Mouse (Mus musculus) kidney, embryonic 14.5 days (tissue): ENCODE measurements at regions not wholly inside any gene's neighbourhood (a gene's known extent, or its start where the extent isn't known, plus 50 kb on each side); places are given as distances from the start of the nearest gene placed in this dataset.

Experiments used
- ATAC-seq: fragments of 200-750 bp; cut with Nextera tagmentation; 2 replicates; pipeline ENCODE4 v1.8.0; 2017; ENCODE audit warnings: moderate number of reproducible peaks, mild to moderate bottlenecking, moderate TSS enrichment, moderate library complexity; ENCODE audit not compliant: low FRiP score, low TSS enrichment
- H3K27ac ChIP-seq: fragments of 300-500 bp; sonication (generic); 2 replicates; pipeline ENCODE4 v1.5.1; 2014; ENCODE audit warnings: low read depth, mild to moderate bottlenecking, low read length, moderate library complexity, mixed read lengths
- H3K27me3 ChIP-seq: fragments of 300-500 bp; sonication (generic); 2 replicates; pipeline ENCODE4 v1.6.1; 2014; ENCODE audit warnings: mild to moderate bottlenecking, low read length; ENCODE audit not compliant: control insufficient read depth, insufficient read depth
- H3K36me3 ChIP-seq: fragments of 300-500 bp; sonication (generic); 2 replicates; pipeline ENCODE4 v1.6.1; 2014; ENCODE audit warnings: low read length, mixed read lengths; ENCODE audit not compliant: control insufficient read depth, insufficient read depth
- H3K4me1 ChIP-seq: fragments of 300-500 bp; sonication (generic); 2 replicates; pipeline ENCODE4 v1.6.1; 2014; ENCODE audit warnings: low read length, mixed read lengths; ENCODE audit not compliant: control insufficient read depth, insufficient read depth
- H3K4me2 ChIP-seq: fragments of 300-500 bp; sonication (generic); replicated peaks from 2 replicates; pipeline ENCODE4 v1.6.1; 2014; ENCODE audit warnings: low read depth, mild to moderate bottlenecking, low read length
- H3K4me3 ChIP-seq: fragments of 300-500 bp; sonication (generic); 2 replicates; pipeline ENCODE4 v1.5.1; 2014; ENCODE audit warnings: mild to moderate bottlenecking, low read length
- H3K9ac ChIP-seq: fragments of 300-500 bp; sonication (generic); 2 replicates; pipeline ENCODE4 v1.6.1; 2014; ENCODE audit warnings: low read depth, mild to moderate bottlenecking, low read length, moderate library complexity
- H3K9me3 ChIP-seq: fragments of 300-500 bp; sonication (generic); 2 replicates; pipeline ENCODE4 v1.6.1; 2016; ENCODE audit warnings: low read length; ENCODE audit not compliant: control insufficient read depth
- WGBS: fragments of 180-500 bp; shearing (Covaris S2); extraction: QIAGEN DNeasy Blood & Tissue Kit; methylation state at CpG from one replicate; pipeline ENCODE4 v1.1.7; 2014; 5-methylcytosine and 5-hydroxymethylcytosine counted together

DNA sequence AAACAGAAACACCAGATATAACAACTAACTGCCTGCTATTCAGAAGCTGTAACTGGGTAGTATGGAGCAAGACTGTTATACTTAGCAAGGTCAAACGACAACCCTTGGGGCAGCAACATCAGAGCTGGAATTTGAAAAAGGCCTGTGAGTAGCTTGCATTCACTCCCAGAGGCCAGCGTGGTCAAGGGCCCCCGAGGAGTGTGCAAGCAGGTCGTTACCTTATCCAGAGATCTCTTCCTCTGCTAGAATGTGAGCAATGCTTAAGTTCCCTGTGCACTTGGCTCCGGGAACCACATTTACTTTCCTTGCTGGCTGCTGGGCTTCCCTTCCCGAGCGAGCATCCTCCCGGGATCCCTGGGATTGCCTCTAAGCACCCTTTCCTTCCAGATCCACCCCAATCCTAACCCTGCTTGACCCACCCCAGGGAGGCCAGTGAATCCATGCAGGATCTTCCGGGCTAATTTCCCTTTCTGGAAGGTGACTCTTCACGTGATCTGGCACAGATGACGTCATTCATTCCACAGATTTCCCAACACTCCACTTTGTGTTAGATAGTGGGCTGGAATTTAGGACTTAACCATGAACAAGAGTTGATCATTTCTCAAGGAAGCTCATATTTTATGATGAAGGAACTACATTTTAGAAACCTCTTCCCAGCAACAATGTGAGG lies 112.3 kb upstream of the Tsc22d1 start:
- no peak overlapping the region for H3K9ac ChIP-seq
- H3K27me3 ChIP-seq, result no peaks in the 10 kb centered on the region
- no peak overlapping the region for H3K4me3 ChIP-seq
- no peaks in the 10 kb centered on the region for H3K36me3 ChIP-seq
- no peaks in the 10 kb centered on the region for H3K4me1 ChIP-seq
- 69% methylated on average over 11 of the region's 11 CpGs for WGBS
- H3K9me3 ChIP-seq, result no peaks in the 10 kb centered on the region
- ATAC-seq, result no peak
- no peak overlapping the region for H3K27ac ChIP-seq
- no peak overlapping the region for H3K4me2 ChIP-seq

DNA sequence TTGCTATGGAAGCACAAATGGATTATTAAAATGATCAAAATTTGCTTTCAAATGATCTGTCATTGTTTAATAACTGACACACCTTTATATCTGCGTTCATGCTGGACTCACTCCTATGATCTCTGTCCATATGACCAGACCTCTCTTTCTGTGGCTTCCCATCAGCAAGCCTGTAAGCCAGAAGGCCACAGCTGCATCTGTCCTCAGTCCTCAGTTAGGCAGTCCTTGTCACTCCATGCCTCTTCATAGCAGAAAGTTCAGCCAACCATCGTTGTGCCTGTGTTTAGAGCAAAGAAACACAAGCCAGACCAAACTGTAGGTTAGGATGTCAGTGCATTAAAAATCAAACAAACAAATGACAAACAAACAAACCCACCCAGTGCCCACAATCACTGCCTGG lies 107.2 kb upstream of the Tsc22d1 start:
- H3K9me3 ChIP-seq, result no peaks in the 10 kb centered on the region
- H3K4me2 ChIP-seq, result no peak overlapping the region
- ATAC-seq, result no peak

DNA sequence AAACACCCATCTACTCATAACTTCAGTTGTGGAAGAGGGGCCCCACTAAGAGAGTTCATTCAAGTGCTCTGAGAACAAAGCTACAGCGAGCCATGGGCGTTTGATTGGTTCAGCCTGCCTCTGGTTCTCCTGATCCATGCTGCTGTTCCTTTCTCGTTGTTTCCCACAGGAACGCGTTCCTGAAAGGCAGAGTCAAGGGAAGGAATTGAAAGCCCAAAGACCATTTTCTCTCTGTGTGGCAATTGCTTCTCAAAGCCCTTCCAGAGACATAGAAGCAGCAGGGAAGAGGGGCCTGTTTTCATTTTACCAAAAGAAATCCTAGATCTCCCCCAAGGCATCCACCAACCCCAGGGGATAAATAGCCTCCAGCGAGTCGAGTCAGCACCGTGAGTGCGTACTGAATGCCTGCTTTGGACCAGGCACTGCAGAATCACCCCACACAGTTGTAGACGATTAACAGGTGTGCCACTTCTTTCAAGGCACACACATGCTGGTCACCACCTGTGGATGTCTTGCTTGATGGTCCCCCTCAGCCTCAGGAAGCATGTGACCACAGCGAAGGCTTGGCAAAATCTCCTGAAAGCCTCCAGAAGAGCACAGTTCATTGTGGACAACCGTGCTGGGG lies 106.5 kb upstream of the Tsc22d1 start:
- no peak for ATAC-seq
- Histone ChIP-seq H3K27ac (no peak overlapping the region), H3K27me3 (no peaks in the 10 kb centered on the region), H3K9me3 (no peaks in the 10 kb centered on the region), H3K9ac (no peak overlapping the region), H3K4me1 (peaks cover 4% of the 10 kb centered on the region; the same call in 1 of the 2 replicates), H3K4me3 (peak overlapping the region; percentile 3; the same call in 1 of the 2 replicates), H3K36me3 (no peaks in the 10 kb centered on the region), H3K4me2 (peak overlapping the region; percentile 25)
- WGBS, result 34% methylated on average over 12 of the region's 12 CpGs

More for the DNA sequence above, 107.2 kb upstream of the Tsc22d1 start:
- no peaks in the 10 kb centered on the region for H3K27me3 ChIP-seq
- peaks cover 4% of the 10 kb centered on the region; the same call in 1 of the 2 replicates for H3K4me1 ChIP-seq
- 73% methylated on average over 2 of the region's 2 CpGs for WGBS
- H3K4me3 ChIP-seq, result no peak overlapping the region
- H3K27ac ChIP-seq, result no peak overlapping the region
- no peak overlapping the region for H3K9ac ChIP-seq
- no peaks in the 10 kb centered on the region for H3K36me3 ChIP-seq

DNA sequence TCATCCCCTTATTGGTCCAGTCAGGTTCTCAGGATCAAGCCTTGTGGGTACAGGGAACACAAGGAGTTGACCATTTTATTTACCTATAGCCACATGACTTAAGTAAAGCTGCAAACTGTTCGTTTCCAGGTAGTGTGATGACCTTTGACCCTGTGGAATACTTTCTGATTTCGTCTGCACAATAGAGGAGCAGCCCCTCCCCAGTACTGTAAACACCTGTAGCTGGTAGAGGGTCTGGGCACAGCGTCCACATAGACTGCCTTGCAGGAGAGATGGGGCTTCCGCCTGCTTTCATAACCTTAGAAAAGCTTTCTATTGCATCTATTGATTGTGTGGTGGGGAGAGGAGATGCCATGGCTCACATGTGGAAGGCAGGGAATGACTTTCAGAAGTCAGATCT lies 105.2 kb upstream of the Tsc22d1 start:
- no peak overlapping the region for H3K9ac ChIP-seq
- no peaks in the 10 kb centered on the region for H3K36me3 ChIP-seq
- H3K27me3 ChIP-seq, result no peaks in the 10 kb centered on the region
- 71% methylated on average over 4 of the region's 4 CpGs for WGBS
- no peaks in the 10 kb centered on the region for H3K9me3 ChIP-seq
- peaks cover 4% of the 10 kb centered on the region; the same call in 1 of the 2 replicates for H3K4me1 ChIP-seq
- H3K4me2 ChIP-seq, result no peak overlapping the region
- H3K27ac ChIP-seq, result no peak overlapping the region
- no peak overlapping the region for H3K4me3 ChIP-seq
- ATAC-seq, result no peak

DNA sequence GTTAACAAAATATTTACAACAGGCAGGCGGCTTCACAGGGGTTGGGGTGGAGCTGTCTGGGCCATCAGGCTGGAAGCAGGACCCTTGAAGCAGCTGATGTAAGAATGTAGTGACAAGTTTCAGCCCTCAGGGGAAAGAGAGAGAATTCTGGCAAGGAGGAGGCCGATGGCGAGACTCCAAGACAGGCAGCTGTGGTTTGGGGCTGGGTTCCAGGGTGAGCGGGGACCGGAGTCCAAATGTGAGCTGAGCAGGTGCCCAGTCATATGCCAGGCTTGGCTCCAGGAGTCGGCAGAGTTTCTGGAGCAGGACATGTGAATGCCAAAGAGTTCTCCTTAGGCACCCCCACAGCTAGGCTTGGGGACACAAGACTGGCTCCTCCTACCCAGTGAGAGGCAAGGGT lies 104.5 kb upstream of the Tsc22d1 start:
- Histone ChIP-seq H3K4me3 (no peak overlapping the region), H3K9ac (no peak overlapping the region), H3K4me2 (no peak overlapping the region), H3K27me3 (no peaks in the 10 kb centered on the region), H3K27ac (no peak overlapping the region), H3K36me3 (no peaks in the 10 kb centered on the region), H3K4me1 (peaks cover 4% of the 10 kb centered on the region; the same call in 1 of the 2 replicates), H3K9me3 (no peaks in the 10 kb centered on the region)
- 81% methylated on average over 6 of the region's 6 CpGs for WGBS
- no peak for ATAC-seq

DNA sequence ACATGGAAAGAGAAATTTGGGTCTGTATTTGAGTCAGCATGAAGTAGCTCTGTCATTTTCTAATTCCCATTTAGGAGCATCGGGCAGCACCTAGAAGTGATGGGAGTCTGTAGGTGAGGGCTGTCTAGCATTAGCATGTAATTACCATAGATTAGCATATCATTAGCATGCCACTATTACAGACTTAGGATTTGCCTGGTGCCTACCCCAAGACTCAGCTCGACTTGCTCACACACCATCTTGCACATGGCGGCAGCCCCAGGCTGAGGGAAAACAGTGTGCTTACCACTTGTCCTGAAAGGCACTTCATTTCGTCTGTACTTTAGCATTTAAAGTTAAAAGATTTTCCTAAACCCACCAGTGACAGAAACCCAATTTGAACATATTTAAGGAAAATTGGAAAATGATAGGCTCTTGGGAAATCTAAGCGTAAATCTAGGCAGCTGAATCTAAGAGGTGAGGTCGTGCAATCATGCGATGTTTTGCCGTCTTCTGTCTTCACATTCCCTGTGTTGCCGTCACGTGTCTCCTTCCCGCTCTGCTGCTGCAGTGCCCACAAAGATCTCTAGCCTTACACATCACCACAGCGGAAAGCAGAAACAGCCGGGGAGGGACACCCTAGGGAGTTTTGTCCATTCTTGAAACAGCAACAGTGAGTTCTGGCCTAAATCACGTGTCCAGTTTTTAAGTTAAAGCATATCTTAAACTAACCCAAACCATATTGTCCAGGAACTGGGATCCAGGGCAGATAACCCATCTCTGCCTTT lies 101.2 kb upstream of the Tsc22d1 start:
- 77% methylated on average over 14 of the region's 14 CpGs for WGBS
- Histone ChIP-seq H3K9me3 (peaks cover 7% of the 10 kb centered on the region; the same call in 1 of the 2 replicates), H3K27me3 (no peaks in the 10 kb centered on the region), H3K4me2 (no peak overlapping the region), H3K4me3 (no peak overlapping the region), H3K36me3 (no peaks in the 10 kb centered on the region), H3K27ac (no peak overlapping the region), H3K9ac (no peak overlapping the region), H3K4me1 (peaks cover 1% of the 10 kb centered on the region; the same call in 1 of the 2 replicates)
- no peak for ATAC-seq

DNA sequence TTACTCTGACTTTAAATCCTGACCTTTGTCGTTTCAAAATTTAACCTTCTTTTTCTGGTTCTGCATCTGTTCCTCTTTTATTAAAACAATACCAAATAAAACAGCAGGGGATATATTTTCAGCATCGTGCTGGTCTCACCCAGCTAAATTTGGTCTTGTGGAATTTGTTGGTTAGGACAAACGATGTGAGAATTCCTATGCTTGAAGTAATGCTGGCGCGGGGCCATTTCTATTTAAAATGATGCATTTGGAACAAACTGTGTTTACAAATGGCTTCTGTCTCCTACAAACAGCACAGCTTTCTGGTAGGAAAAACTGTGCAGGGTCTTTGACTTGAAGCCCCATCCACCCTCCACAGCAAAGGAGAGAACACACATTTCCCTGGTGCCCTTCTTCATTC lies 96.3 kb upstream of the Tsc22d1 start:
- no peak overlapping the region for H3K9ac ChIP-seq
- H3K27ac ChIP-seq, result no peak overlapping the region
- no peaks in the 10 kb centered on the region for H3K4me1 ChIP-seq
- 82% methylated on average over 5 of the region's 5 CpGs for WGBS
- H3K4me3 ChIP-seq, result no peak overlapping the region
- no peaks in the 10 kb centered on the region for H3K36me3 ChIP-seq
- no peak for ATAC-seq
- H3K9me3 ChIP-seq, result peaks cover 7% of the 10 kb centered on the region; the same call in 1 of the 2 replicates
- no peak overlapping the region for H3K4me2 ChIP-seq
- H3K27me3 ChIP-seq, result no peaks in the 10 kb centered on the region

DNA sequence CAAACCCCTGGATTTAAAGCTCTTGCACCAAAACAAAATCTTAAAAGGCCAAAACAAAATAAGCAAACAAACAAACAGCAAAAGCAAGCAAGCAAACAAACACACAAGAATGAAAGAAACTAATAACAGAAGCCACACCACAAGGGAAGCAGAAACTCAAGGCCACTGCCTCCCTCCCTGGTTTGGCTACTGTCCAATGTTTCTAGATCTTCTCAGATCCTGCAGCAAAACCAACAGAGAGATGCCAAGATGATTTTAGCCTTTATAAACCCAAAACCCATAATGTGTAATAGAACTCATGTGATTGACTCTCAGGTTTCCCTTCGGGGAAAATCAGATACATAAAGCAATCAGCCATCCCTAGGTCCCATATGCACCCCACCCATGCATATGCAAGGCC lies 90.5 kb upstream of the Tsc22d1 start:
- H3K27me3 ChIP-seq, result no peaks in the 10 kb centered on the region
- H3K4me2 ChIP-seq, result no peak overlapping the region
- WGBS, result 84% methylated on average over 1 of the region's 1 CpGs
- H3K36me3 ChIP-seq, result no peaks in the 10 kb centered on the region
- no peaks in the 10 kb centered on the region for H3K4me1 ChIP-seq
- no peak overlapping the region for H3K9ac ChIP-seq
- H3K9me3 ChIP-seq, result 0 out of 2 replicates have a peak, but pooled peaks cover 3% of the 10 kb centered on the region
- no peak overlapping the region for H3K27ac ChIP-seq
- ATAC-seq, result no peak
- no peak overlapping the region for H3K4me3 ChIP-seq

DNA sequence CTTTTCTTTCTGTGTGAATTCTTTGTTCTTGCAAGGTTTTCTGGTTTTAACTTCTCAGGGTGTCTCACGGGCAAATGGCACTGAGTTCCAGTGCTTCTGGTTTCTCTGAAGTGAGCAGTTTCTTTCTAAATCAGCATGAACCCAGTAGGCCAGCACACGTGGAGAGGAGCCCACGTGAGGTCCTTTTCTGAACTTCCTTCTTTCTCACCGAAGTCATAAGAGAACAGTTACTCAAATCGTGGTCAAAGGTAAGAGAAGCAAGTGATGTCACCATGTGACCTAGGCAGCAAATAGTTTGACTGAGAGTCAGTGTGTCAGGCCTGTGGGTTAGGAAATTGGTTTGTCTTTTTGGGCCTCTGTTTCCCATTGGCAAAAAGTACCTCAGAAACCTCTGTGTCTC lies 84.8 kb upstream of the Tsc22d1 start:
- Histone ChIP-seq H3K36me3 (no peaks in the 10 kb centered on the region), H3K4me2 (no peak overlapping the region), H3K4me3 (no peak overlapping the region), H3K4me1 (no peaks in the 10 kb centered on the region), H3K27ac (no peak overlapping the region), H3K9me3 (0 out of 2 replicates have a peak, but pooled peaks cover 3% of the 10 kb centered on the region), H3K27me3 (no peaks in the 10 kb centered on the region), H3K9ac (no peak overlapping the region)
- ATAC-seq, result no peak
- 88% methylated on average over 5 of the region's 5 CpGs for WGBS
